Mouse (Mus musculus) kidney, adult 18-20 months (tissue): ENCODE results near the gene Trim2.

ENCODE experiments used
- DNase-seq: peaks from one replicate; pipeline ENCODE4 v3.0.0; 2021

Trim2 gene

GRCm38 (mm10) chr3:84318865-84319264 is 12.2 kb upstream of the Trim2 start:
- no peak for DNase-seq

- DNase-seq = peak; percentile 46
These were observed 8.0 kb upstream of the Trim2 start for GRCm38 (mm10) chr3:84314651-84315191.

GRCm38 (mm10) chr3:84313801-84314541 is 7.3 kb upstream of the Trim2 start:
- no peak for DNase-seq

GRCm38 (mm10) chr3:84313003-84313800 is 6.5 kb upstream of the Trim2 start:
- peak; percentile 70 for DNase-seq

- no peak for DNase-seq
These were observed 5.6 kb upstream of the Trim2 start for GRCm38 (mm10) chr3:84312326-84312725.

- no peak for DNase-seq
These were observed 839 bp upstream of the Trim2 start for GRCm38 (mm10) chr3:84307516-84307915.

GRCm38 (mm10) chr3:84305722-84306510 is 761 bp downstream of the Trim2 start:
- DNase-seq = no peak

GRCm38 (mm10) chr3:84305010-84305692 is 1.5 kb downstream of the Trim2 start:
- peak; percentile 44 for DNase-seq

- DNase-seq = peak; percentile 54
These were observed 2.2 kb downstream of the Trim2 start for GRCm38 (mm10) chr3:84304339-84305009.

GRCm38 (mm10) chr3:84303395-84303949 is 3.2 kb downstream of the Trim2 start:
- DNase-seq = no peak

- DNase-seq = peak; percentile 77
These were observed 4.4 kb downstream of the Trim2 start for GRCm38 (mm10) chr3:84302273-84302672.

GRCm38 (mm10) chr3:84301674-84302073 is 5.0 kb downstream of the Trim2 start:
- no peak for DNase-seq

- no peak for DNase-seq
These were observed 8.5 kb downstream of the Trim2 start for GRCm38 (mm10) chr3:84298186-84298585.

GRCm38 (mm10) chr3:84296676-84297075 is 10.0 kb downstream of the Trim2 start:
- DNase-seq = no peak

- no peak for DNase-seq
These were observed 11.9 kb downstream of the Trim2 start for GRCm38 (mm10) chr3:84294734-84295133.

- DNase-seq = peak; percentile 47
These were observed 12.7 kb downstream of the Trim2 start for GRCm38 (mm10) chr3:84293666-84294595.

GRCm38 (mm10) chr3:84292238-84292637 is 14.4 kb downstream of the Trim2 start:
- no peak for DNase-seq

GRCm38 (mm10) chr3:84288931-84289330 is 17.7 kb downstream of the Trim2 start:
- DNase-seq = no peak

GRCm38 (mm10) chr3:84287256-84287655 is 19.4 kb downstream of the Trim2 start:
- peak; percentile 48 for DNase-seq

- no peak for DNase-seq
These were observed 20.4 kb downstream of the Trim2 start for GRCm38 (mm10) chr3:84286311-84286710.
